Mouse (Mus musculus): ENCODE results near the gene Tmsb10. TPM values are rescaled to one million over a fixed set of nuclear protein-coding genes. Genes with fewer than 3 reads are reported as not detected.

Gene Tmsb10
- polyA plus RNA-seq (2015; fragmentation: Nextera tagmentation; extraction: Ambion mirVana): 4,419 and 4,667 TPM in 2 replicates

DNA sequence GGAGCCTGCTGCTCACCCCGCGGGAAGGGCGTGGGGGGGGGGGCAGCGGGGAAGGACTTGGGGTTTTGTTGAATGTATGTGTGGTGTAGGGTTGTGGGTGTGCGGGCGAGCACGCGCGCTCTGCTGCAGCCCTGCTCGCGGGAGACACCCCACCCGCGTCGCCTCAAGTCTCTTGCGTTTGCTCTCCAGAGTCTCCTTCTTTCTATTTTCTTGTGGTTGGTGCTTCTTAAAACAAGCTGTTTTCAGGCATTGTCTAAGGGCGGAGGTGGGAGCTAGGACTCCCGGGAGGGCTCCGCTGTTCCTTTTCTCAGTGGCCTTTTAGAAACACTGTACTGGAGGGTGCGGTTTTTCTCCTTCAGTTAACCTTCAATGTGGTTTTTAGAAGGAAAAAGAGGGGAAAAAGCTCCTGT lies at the start of gene Tmsb10:
Gene Tmsb10, minus strand, starts transcription at position 87 of the 410 bp plus-strand sequence.
- peak within 1 kb of the TSS; percentile 67 for H3K4me2 ChIP-seq (replicated peaks)
- peak; percentile 80 for ATAC-seq (replicated peaks)
- H3K4me3 ChIP-seq: peak within 1 kb of the TSS; percentile 87
- H3K9me3 ChIP-seq: no peaks in the 10 kb centered on the region
- under 1% methylated on average over 19 of the region's 19 CpGs for WGBS
- H3K4me1 ChIP-seq: peaks cover 25% of the 10 kb centered on the region
- no peaks in the 10 kb centered on the region for H3K36me3 ChIP-seq
- peak within 1 kb of the TSS; percentile 100 for H3K9ac ChIP-seq (replicated peaks)
- H3K27me3 ChIP-seq: no peaks in the 10 kb centered on the region
- peak within 1 kb of the TSS; percentile 98 for H3K27ac ChIP-seq (replicated peaks)

DNA sequence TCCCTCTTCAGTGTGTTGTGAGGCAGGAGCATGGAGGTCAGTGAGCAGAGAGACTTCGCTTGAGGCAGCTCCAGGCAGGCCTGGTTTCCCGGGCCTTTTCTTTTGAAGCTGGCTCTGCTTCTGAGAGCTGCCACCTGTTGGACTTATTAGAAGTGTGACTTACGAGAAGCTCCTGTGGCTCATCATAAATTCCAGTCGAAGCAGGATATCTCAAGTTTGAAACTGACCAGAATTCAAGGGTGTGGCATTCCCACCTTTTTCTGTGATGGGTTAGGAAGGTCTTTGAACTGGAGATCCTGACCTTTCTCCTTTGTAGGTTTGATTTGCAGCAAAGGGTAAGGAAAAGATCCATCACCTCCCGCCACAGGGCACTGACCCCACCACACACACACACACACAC lies 45.1 kb upstream of the Tmsb10 start:
- no peaks in the 10 kb centered on the region for H3K4me1 ChIP-seq
- H3K27me3 ChIP-seq: no peaks in the 10 kb centered on the region
- no peak for ATAC-seq (replicated peaks)
- no peak overlapping the region for H3K4me2 ChIP-seq (replicated peaks)
- H3K9me3 ChIP-seq: no peaks in the 10 kb centered on the region
- no peaks in the 10 kb centered on the region for H3K36me3 ChIP-seq
- WGBS: 85% methylated on average over 5 of the region's 5 CpGs
- H3K9ac ChIP-seq (replicated peaks): no peak overlapping the region
- H3K27ac ChIP-seq (replicated peaks): no peak overlapping the region
- H3K4me3 ChIP-seq: no peak overlapping the region

DNA sequence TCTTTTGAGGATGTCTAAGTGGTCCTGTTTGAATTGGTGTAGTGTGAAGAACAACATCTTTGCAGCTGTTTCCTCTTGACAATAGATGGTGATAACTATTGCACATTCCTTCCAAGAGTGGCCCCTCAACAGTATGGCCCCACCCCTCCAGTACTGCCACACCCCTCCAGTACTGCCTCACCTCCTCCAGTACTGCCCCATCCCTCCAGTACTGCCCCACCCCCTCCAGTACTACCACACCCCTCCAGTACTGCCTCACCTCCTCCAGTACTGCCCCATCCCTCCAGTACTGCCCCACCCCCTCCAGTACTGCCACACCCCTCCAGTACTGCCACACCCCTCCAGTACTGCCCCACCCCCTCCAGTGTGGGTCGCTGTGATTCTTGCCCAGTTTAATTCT lies 43.8 kb upstream of the Tmsb10 start:
- 64% methylated on average over 1 of the region's 1 CpGs for WGBS
- no peak overlapping the region for H3K27ac ChIP-seq (replicated peaks)
- no peak overlapping the region for H3K4me2 ChIP-seq (replicated peaks)
- no peaks in the 10 kb centered on the region for H3K27me3 ChIP-seq
- H3K9ac ChIP-seq (replicated peaks): no peak overlapping the region
- H3K4me1 ChIP-seq: no peaks in the 10 kb centered on the region
- no peaks in the 10 kb centered on the region for H3K9me3 ChIP-seq
- H3K4me3 ChIP-seq: no peak overlapping the region
- no peaks in the 10 kb centered on the region for H3K36me3 ChIP-seq
- ATAC-seq (replicated peaks): no peak

DNA sequence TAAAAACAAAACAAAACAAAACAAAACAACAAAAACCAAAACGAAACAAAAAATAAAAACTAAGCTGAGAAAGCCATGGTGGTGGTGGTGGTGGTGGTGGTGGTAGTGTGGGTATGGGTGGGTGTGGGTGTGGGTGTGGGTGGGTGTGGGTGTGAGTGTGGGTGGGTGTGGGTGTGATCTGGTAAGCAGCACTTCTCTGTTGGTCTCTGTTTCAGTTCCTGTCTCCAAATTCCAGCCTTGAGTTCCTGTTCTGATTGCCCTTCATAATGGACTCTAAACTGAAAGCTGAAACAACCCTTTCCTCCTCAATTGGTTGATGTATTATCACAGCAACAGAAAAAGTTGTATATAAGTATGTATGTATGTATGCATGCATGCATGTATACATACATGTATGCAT lies 40.3 kb upstream of the Tmsb10 start:
- WGBS: 94% methylated on average over 1 of the region's 1 CpGs
- ATAC-seq (replicated peaks): no peak

DNA sequence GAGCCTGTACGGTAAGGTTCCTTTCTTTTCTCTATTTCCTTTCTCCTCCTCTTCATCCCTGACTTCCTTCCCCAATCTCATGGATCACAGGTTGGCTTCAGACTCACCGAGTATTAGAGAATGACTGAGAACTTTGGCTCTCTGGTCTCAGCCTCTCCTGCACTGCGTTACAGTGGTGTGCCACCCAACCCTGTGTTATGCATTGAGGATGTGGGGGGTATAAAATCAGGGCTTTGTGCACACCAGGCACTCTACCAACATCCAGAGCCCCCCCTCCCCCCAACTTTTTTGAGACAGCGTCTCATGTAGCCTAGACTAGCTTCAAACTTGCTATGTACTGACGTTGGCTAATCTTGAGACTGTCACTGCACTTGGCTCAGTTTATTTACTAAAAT lies 35.1 kb upstream of the Tmsb10 start:
- 87% methylated on average over 5 of the region's 5 CpGs for WGBS

More for the DNA sequence above, 40.3 kb upstream of the Tmsb10 start:
- no peak overlapping the region for H3K9ac ChIP-seq (replicated peaks)
- no peak overlapping the region for H3K4me2 ChIP-seq (replicated peaks)
- H3K36me3 ChIP-seq: no peaks in the 10 kb centered on the region
- H3K9me3 ChIP-seq: no peaks in the 10 kb centered on the region
- H3K27ac ChIP-seq (replicated peaks): no peak overlapping the region
- H3K4me3 ChIP-seq: no peak overlapping the region
- H3K27me3 ChIP-seq: no peaks in the 10 kb centered on the region
- no peaks in the 10 kb centered on the region for H3K4me1 ChIP-seq

DNA sequence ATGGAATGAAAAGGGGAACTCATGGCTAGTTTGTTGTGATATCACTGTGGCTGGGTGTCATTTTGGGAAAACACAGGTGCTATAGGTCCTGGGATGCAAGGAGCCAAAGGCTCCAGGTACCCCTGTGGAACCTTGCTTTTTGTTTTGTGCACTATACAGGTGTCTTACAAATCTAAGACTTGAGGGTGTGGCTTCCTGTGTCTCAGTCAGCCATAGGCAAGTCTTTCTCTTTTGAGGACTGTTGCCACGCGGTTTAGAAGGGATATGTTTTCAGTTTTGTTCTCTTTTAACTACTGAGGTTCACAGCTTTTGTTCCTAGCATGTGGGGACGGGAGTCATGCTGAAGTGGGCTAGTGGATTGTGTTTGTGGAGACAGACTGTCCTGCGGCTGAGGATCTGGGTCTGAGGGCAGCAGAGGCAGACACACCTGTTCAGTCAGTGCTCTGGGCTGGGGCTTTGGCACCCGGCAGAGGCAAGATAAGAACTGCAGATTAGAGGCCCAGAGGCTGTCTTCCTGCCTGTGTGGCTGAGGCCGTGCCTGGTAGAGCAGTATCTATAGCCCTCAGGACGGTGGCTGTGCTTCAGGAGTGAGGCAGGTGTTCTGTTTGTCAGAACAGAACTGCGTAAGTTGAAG lies 34.6 kb upstream of the Tmsb10 start:
- Histone ChIP-seq H3K36me3 (no peaks in the 10 kb centered on the region), H3K4me2 (replicated peaks) (no peak overlapping the region), H3K27ac (replicated peaks) (no peak overlapping the region), H3K27me3 (no peaks in the 10 kb centered on the region), H3K9ac (replicated peaks) (no peak overlapping the region), H3K4me3 (no peak overlapping the region), H3K4me1 (peaks cover 5% of the 10 kb centered on the region; the same call in 1 of the 2 replicates), H3K9me3 (no peaks in the 10 kb centered on the region)
- 73% methylated on average over 8 of the region's 8 CpGs for WGBS
- ATAC-seq (replicated peaks): no peak

More for the DNA sequence above, 35.1 kb upstream of the Tmsb10 start:
- H3K4me2 ChIP-seq (replicated peaks): no peak overlapping the region
- no peaks in the 10 kb centered on the region for H3K27me3 ChIP-seq
- no peaks in the 10 kb centered on the region for H3K9me3 ChIP-seq
- no peak overlapping the region for H3K27ac ChIP-seq (replicated peaks)
- H3K9ac ChIP-seq (replicated peaks): no peak overlapping the region
- H3K4me3 ChIP-seq: no peak overlapping the region
- no peaks in the 10 kb centered on the region for H3K36me3 ChIP-seq
- peaks cover 5% of the 10 kb centered on the region; the same call in 1 of the 2 replicates for H3K4me1 ChIP-seq
- no peak for ATAC-seq (replicated peaks)

DNA sequence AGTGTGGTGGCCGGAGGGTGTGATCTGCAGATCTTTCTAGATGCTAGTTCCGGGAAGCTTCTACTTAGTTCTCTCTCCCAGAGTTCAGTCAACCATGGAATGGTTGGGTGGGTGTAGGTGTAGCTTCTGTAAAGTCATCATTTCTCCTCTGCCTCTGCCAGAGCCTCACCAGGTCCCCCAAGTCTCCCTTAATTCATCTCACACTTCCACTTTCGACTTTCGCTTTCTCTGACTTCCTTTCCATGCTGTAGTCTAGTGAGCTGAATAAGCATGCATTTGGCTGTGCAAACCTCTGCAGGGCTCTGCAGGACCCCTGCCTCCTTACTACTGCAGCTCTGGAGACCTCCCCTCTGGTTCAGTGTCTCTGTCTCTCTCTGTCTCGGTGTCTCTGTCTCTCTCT lies 31.7 kb upstream of the Tmsb10 start:
- no peaks in the 10 kb centered on the region for H3K27me3 ChIP-seq
- no peak overlapping the region for H3K27ac ChIP-seq (replicated peaks)
- H3K4me2 ChIP-seq (replicated peaks): no peak overlapping the region
- H3K9me3 ChIP-seq: no peaks in the 10 kb centered on the region
- H3K36me3 ChIP-seq: no peaks in the 10 kb centered on the region
- no peak for ATAC-seq (replicated peaks)
- H3K9ac ChIP-seq (replicated peaks): no peak overlapping the region
- no peak overlapping the region for H3K4me3 ChIP-seq
- peaks cover 5% of the 10 kb centered on the region; the same call in 1 of the 2 replicates for H3K4me1 ChIP-seq
- 97% methylated on average over 5 of the region's 5 CpGs for WGBS

DNA sequence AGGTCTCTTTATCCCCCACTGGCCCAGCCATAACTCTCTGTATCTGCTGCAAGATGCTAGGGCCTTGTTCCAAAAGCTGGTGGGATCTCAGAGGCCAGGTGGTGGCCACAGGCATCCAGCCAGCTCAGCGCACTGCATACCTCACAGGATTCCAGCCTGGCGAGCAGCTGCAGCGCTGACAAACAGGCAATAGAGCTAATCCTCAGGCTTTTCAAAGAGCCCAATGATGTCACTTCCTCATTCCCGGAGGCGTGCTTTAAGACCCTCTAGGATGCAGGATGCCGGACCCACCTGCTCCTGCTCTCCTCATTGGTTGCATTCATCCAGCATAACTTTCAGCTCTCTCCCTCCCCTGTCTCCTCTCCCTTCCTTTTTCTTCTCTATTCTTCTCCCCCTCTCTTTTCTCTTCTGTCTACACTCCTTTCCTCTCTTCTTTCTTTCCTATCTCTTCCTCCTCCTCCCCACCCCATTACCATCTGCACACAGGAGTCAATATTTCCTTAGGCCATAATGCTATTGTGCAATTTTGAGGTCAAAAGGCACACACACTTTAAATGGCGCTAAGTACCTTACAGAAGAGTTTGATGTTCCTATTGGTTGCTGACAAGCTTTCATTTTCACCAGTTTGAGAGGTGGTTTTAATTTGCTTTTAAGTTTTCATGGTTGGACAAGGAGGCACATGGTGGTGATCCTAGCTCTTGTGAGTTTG lies 30.6 kb upstream of the Tmsb10 start:
- Histone ChIP-seq H3K4me3 (no peak overlapping the region), H3K27ac (replicated peaks) (no peak overlapping the region), H3K4me2 (replicated peaks) (no peak overlapping the region), H3K9ac (replicated peaks) (no peak overlapping the region), H3K4me1 (peaks cover 5% of the 10 kb centered on the region; the same call in 1 of the 2 replicates), H3K36me3 (no peaks in the 10 kb centered on the region), H3K9me3 (no peaks in the 10 kb centered on the region), H3K27me3 (no peaks in the 10 kb centered on the region)
- WGBS: 18% methylated on average over 7 of the region's 7 CpGs
- peak; percentile 78 for ATAC-seq (replicated peaks)

DNA sequence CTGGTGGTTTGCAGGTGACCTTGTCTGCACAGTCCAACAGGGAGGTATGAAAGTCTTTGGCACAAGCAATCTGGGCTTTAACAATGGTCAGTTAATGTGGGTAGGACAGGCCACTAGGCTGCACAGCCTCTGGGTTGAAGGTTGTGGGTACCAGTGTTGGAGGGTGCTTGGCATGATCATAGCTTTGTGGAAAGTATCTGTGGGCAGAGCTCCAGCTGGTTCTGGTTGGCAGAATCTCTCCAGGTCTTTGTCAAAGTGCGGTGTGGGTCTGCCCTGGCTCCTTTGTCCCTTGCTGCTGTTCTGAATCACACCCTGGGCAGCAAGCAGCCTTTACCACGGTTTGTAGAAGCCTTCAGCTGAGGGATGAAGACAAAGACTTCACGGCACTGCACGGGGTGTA lies 24.0 kb upstream of the Tmsb10 start:
- no peak overlapping the region for H3K27ac ChIP-seq (replicated peaks)
- ATAC-seq (replicated peaks): peak; percentile 29; the same call in 1 of the 2 replicates
- 54% methylated on average over 4 of the region's 4 CpGs for WGBS

DNA sequence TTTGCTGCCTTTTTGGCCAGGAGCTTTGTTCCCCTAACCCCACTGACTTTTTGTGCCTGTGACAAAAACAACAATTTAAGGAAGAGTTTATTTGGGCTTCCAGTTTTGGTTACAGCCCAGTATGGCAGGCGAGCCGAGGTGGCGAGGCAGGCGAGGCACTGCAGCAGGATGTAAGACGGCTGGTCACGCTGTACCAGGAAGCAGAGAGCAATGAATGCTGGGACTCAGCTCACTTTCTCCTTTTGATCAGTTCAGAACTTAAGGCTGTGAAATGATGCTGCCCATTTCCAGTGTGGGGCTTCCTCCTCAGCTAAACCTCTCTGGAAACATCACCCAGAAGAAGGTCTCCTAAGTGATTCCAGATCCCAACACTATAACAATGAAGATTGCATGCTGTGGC lies 23.3 kb upstream of the Tmsb10 start:
- Histone ChIP-seq H3K9me3 (no peaks in the 10 kb centered on the region), H3K4me1 (no peaks in the 10 kb centered on the region), H3K4me2 (replicated peaks) (no peak overlapping the region), H3K27ac (replicated peaks) (no peak overlapping the region), H3K27me3 (no peaks in the 10 kb centered on the region), H3K36me3 (no peaks in the 10 kb centered on the region), H3K9ac (replicated peaks) (no peak overlapping the region), H3K4me3 (no peak overlapping the region)
- WGBS: 73% methylated on average over 6 of the region's 6 CpGs
- ATAC-seq (replicated peaks): no peak

More for the DNA sequence above, 24.0 kb upstream of the Tmsb10 start:
- Histone ChIP-seq H3K4me1 (no peaks in the 10 kb centered on the region), H3K27me3 (no peaks in the 10 kb centered on the region), H3K9ac (replicated peaks) (no peak overlapping the region), H3K36me3 (no peaks in the 10 kb centered on the region), H3K4me2 (replicated peaks) (no peak overlapping the region), H3K4me3 (no peak overlapping the region), H3K9me3 (no peaks in the 10 kb centered on the region)

DNA sequence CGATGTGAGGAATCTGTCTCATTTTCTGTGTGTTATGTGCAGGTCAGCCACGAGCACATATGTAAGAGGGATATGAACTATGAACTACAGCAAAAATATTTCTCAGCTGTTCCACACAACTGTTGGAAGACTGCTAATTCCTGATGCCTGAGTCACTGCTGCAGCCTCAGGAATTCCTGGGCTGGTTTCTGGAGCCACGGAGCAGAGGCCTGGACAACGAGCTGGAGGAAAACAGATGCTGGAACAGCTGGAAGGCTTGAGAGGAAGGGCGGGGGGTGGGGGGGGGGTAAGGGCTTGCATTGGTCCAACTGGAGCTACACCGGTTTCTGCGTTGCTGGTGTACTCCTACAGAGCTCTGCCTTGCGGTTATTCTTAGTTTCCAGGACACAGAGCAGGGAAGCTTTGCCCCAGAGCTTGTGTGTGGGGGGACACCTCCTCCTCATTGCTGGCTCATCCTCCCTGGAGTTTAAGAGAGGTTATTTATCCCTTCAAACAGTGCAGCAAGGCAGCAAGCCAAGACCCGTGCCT lies 22.6 kb upstream of the Tmsb10 start:
- H3K27me3 ChIP-seq: no peaks in the 10 kb centered on the region
- no peaks in the 10 kb centered on the region for H3K36me3 ChIP-seq
- H3K4me3 ChIP-seq: no peak overlapping the region
- WGBS: 51% methylated on average over 9 of the region's 9 CpGs
- H3K9me3 ChIP-seq: no peaks in the 10 kb centered on the region
- H3K4me1 ChIP-seq: no peaks in the 10 kb centered on the region
- no peak overlapping the region for H3K9ac ChIP-seq (replicated peaks)
- H3K4me2 ChIP-seq (replicated peaks): no peak overlapping the region
- no peak overlapping the region for H3K27ac ChIP-seq (replicated peaks)
- no peak for ATAC-seq (replicated peaks)

DNA sequence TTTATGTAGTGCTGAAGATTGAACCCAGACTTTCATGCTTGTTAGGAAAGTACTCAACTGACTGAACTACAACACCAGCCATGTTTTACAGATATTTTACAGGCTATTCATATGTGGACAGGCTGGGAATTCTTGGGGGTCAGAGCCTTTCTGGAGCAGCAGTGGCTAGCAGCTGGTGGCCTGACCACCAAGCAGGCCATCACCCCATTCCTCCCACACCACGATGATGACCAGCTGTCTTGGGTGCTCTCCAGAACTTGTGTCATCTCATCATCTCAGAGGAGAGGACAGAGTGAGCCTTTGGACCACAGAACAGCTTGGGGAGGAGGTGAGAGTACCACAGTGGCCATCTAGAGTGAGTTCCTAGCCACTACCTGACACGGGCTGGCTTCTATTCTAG lies 18.3 kb upstream of the Tmsb10 start:
- ATAC-seq (replicated peaks): no peak
- H3K27ac ChIP-seq (replicated peaks): no peak overlapping the region

More for the DNA sequence above, 18.3 kb upstream of the Tmsb10 start:
- Histone ChIP-seq H3K4me2 (replicated peaks) (no peak overlapping the region), H3K4me3 (no peak overlapping the region), H3K36me3 (no peaks in the 10 kb centered on the region), H3K9ac (replicated peaks) (no peak overlapping the region), H3K9me3 (no peaks in the 10 kb centered on the region), H3K27me3 (no peaks in the 10 kb centered on the region), H3K4me1 (no peaks in the 10 kb centered on the region)
- 94% methylated on average over 2 of the region's 2 CpGs for WGBS

Measured in forebrain, embryonic 15.5 days (tissue).